Comparison of ENCODE assay signal across 11 mouse cellular contexts in the genomic region with DNA sequence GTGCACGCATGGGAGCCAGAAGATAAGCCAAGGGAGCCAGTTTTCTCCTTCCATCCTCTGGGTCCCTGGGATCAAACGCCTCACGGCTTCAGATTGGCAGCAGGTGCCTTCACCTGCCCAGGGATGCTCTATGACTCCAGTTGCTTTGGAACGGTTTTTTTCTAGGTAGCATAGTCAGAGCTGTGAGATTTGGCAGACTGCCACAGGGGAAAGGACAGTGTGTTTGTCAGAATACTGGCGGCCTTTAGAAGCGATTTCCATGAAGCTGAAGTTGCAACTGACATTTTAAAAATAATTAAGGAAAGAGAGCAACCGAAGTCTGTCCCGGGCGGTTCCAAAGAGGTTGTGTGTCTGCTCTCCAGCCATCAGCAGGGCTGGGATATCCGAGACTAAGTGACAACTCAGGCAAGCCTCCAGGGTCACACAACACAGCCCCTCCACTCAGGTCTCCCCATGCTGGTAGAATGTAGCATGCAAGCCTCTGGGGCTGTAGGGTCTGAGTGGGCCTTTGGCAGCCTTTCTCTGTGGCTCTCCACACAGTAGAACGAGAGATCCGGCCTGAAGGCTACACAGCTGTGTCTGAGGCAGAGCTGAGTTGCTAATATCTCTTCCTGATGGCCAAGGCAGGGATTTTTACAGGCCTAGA. TPM values are rescaled to one million over a fixed set of nuclear protein-coding genes. Genes with fewer than 3 reads are reported as not detected.
A peak's percentile ranks its signal among the peaks of the same experiment; 100 is the strongest.
DNase-seq lines count a peak whose midpoint lies in the region; ATAC-seq and TF ChIP-seq lines count a peak whose summit lies in the region.
"Had no signal": no experiment of that assay in that cellular context is flagged by ENCODE, and none has a peak within 500 bp of the region (broad histone marks: within the 10 kb centered on the region; RNA-seq: fewer than 3 reads in every experiment).

No protein-coding gene starts in this region.

- H3K27ac ChIP-seq in liver, adult 2 months (replicated peaks; ENCODE audit: insufficient read depth, low read depth, low read length) = peak overlapping the region; percentile 18
- H3K27ac ChIP-seq in liver, embryonic 12.5 days = no peak overlapping the region
- H3K27ac ChIP-seq: embryonic facial prominence, embryonic 15.5 days; midbrain, embryonic 12.5 days had no signal

- no peak for ATAC-seq in liver, embryonic 12.5 days

- DNase-seq in liver, adult 2 months (ENCODE audit: extremely low read depth, low read depth, low spot score) = peak; percentile 83
- DNase-seq in adrenal gland, adult 8-10 months = peak; percentile 64
- peak; percentile 54 for DNase-seq in cerebellum, adult 9-10 months
- DNase-seq in kidney, adult 8-10 months = peak; percentile 55 to 62
- no peak for DNase-seq in thymus, postnatal 25 days
- no peak for DNase-seq in frontal cortex, postnatal 36 days (ENCODE audit: low spot score in 2 of 2)
- DNase-seq in left cerebral cortex, adult 18-20 months (ENCODE audit: low spot score in 2 of 2) = no peak
- DNase-seq: right cerebral cortex, postnatal 4 days had no signal

- H3K4me1 ChIP-seq in liver, adult 2 months (ENCODE audit: control insufficient read depth, insufficient read depth, low read length) = peaks cover 36% of the 10 kb centered on the region
- peaks cover 3% of the 10 kb centered on the region; the same call in 1 of the 2 replicates for H3K4me1 ChIP-seq in liver, embryonic 12.5 days
- H3K4me1 ChIP-seq: midbrain, embryonic 12.5 days had no signal

- H3K9ac ChIP-seq in liver, adult 2 months (ENCODE audit: low read depth, low read length) = no peak overlapping the region
- no peak overlapping the region for H3K9ac ChIP-seq in liver, embryonic 12.5 days
- H3K9ac ChIP-seq: embryonic facial prominence, embryonic 15.5 days; midbrain, embryonic 12.5 days had no signal

- no peak overlapping the region for H3K4me2 ChIP-seq in liver, embryonic 12.5 days
- H3K4me2 ChIP-seq: embryonic facial prominence, embryonic 15.5 days; midbrain, embryonic 12.5 days had no signal

- no peaks in the 10 kb centered on the region for H3K9me3 ChIP-seq in liver, embryonic 12.5 days (replicated peaks)
- H3K9me3 ChIP-seq: embryonic facial prominence, embryonic 15.5 days; midbrain, embryonic 12.5 days had no signal

- H3K4me3 ChIP-seq in liver, adult 2 months (ENCODE audit: insufficient read depth, low read depth, low read length) = no peak overlapping the region
- H3K4me3 ChIP-seq in liver, embryonic 12.5 days = no peak overlapping the region
- H3K4me3 ChIP-seq: embryonic facial prominence, embryonic 15.5 days; midbrain, embryonic 12.5 days had no signal

- 21% methylated on average over 12 of the region's 12 CpGs for WGBS in liver, adult 2 months
- 57% methylated on average over 12 of the region's 12 CpGs for WGBS in liver, embryonic 12.5 days (ENCODE audit: insufficient replicate concordance)

- H3K27me3 ChIP-seq in liver, adult 2 months (ENCODE audit: control insufficient read depth, insufficient read depth, low read length) = no peaks in the 10 kb centered on the region
- H3K27me3 ChIP-seq in liver, embryonic 12.5 days (replicated peaks) = peaks cover 19% of the 10 kb centered on the region
- H3K27me3 ChIP-seq: embryonic facial prominence, embryonic 15.5 days had no signal

- no peaks in the 10 kb centered on the region; the same call in 1 of the 2 replicates for H3K36me3 ChIP-seq in liver, adult 2 months (ENCODE audit: control insufficient read depth, insufficient read depth, low read length)
- no peaks in the 10 kb centered on the region for H3K36me3 ChIP-seq in liver, embryonic 12.5 days
- H3K36me3 ChIP-seq: embryonic facial prominence, embryonic 15.5 days; midbrain, embryonic 12.5 days had no signal

- peaks cover 75% of the 10 kb centered on the region for H3K79me2 ChIP-seq in liver, adult 2 months (ENCODE audit: control insufficient read depth, insufficient read depth, low read length)

- TF ChIP-seq POLR2A in liver, adult 2 months (IDR thresholded peaks at IDR 0.05; ENCODE audit: extremely low read depth, insufficient read depth, low read length) = no peak

- no peak for TF ChIP-seq CTCF in liver, adult 2 months (IDR thresholded peaks at IDR 0.05; ENCODE audit: low read depth, low read length)

RNA-seq across cellular contexts. Expression of gene Epas1, which starts 28.4 kb away (rescaled TPM):
- total RNA-seq in liver, adult 2 months (2014; rRNA removed) = 41.3 and 59.0 TPM in 2 replicates
- 34.8 and 39.4 TPM in 2 replicates for polyA plus RNA-seq in liver, adult 2 months (2012; rRNA removed)
- polyA plus RNA-seq in liver, embryonic 12.5 days (2016; fragmentation: Nextera tagmentation; extraction: Ambion mirVana) = 1.3 and 1.9 TPM in 2 replicates
- total RNA-seq in adrenal gland, adult 8-10 months (2022) = 100 to 1,000 TPM; 204 to 224 (median 215) TPM
- total RNA-seq in left cerebral cortex, adult 18-20 months (2021) = 10 to 100 TPM; 80.4 to 85.4 TPM

Comparison
In these comparisons a context has a peak if more than half of its experiments do, and no peak if none do; other contexts are left out.
1. DNase-seq: peak in liver, adult 2 months (single experiment), adrenal gland, adult 8-10 months (single experiment), cerebellum, adult 9-10 months (single experiment) and kidney, adult 8-10 months (2 of 2); none in thymus, postnatal 25 days (single experiment), frontal cortex, postnatal 36 days (0 of 2) and left cerebral cortex, adult 18-20 months (0 of 2).